Mouse (Mus musculus) embryonic facial prominence, embryonic 12.5 days (tissue): Measurements from ENCODE around the gene Cfap99. TPM values are rescaled to one million over a fixed set of nuclear protein-coding genes. Genes with fewer than 3 reads are reported as not detected.

Experiments
- ATAC-seq: fragments of 200-750 bp; cut with Nextera tagmentation; 2 replicates; pipeline ENCODE4 v1.8.0; 2017; ENCODE audit not compliant: insufficient number of reproducible peaks, insufficient read depth, low FRiP score, low TSS enrichment
- H3K27ac ChIP-seq: fragments of 300-500 bp; sonication (generic); 2 replicates; pipeline ENCODE4 v1.5.1; 2016; ENCODE audit warnings: mild to moderate bottlenecking
- H3K27me3 ChIP-seq: fragments of 300-500 bp; sonication (generic); 2 replicates; pipeline ENCODE4 v1.6.1; 2016; ENCODE audit warnings: mild to moderate bottlenecking, moderate library complexity
- H3K36me3 ChIP-seq: fragments of 300-500 bp; sonication (generic); 2 replicates; pipeline ENCODE4 v1.6.1; 2016; ENCODE audit warnings: mild to moderate bottlenecking
- H3K4me1 ChIP-seq: fragments of 300-500 bp; sonication (generic); 2 replicates; pipeline ENCODE4 v1.6.1; 2016
- H3K4me2 ChIP-seq: fragments of 300-500 bp; sonication (generic); replicated peaks from 2 replicates; pipeline ENCODE4 v1.6.1; 2016; ENCODE audit warnings: mild to moderate bottlenecking, moderate library complexity
- H3K4me3 ChIP-seq: fragments of 300-500 bp; sonication (generic); 2 replicates; pipeline ENCODE4 v1.5.1; 2016; ENCODE audit warnings: mild to moderate bottlenecking
- H3K9ac ChIP-seq: fragments of 300-500 bp; sonication (generic); 2 replicates; pipeline ENCODE4 v1.6.1; 2016; ENCODE audit warnings: mild to moderate bottlenecking, moderate library complexity
- H3K9me3 ChIP-seq: fragments of 300-500 bp; sonication (generic); 2 replicates; pipeline ENCODE4 v1.6.1; 2016; ENCODE audit warnings: mild to moderate bottlenecking, moderate library complexity
- polyA plus RNA-seq: library from polyadenylated mRNA; unstranded; fragments of >200 nt; fragmentation: Nextera tagmentation; extraction: Ambion mirVana; gene quantifications from 2 replicates; pipeline ENCODE4 v1.2.1, GENCODE M21; 2016

Cfap99 gene
- polyA plus RNA-seq, 1 experiment from 2014 or later: not detected

GRCm38 (mm10) chr5:34372141-34372540 lies 83.7 kb downstream of the Cfap99 start:
- no peak for ATAC-seq
- peak overlapping the region; percentile 25; the same call in 1 of the 2 replicates for H3K4me2 ChIP-seq
- H3K27me3 ChIP-seq: no peaks in the 10 kb centered on the region
- H3K36me3 ChIP-seq: no peaks in the 10 kb centered on the region
- no peaks in the 10 kb centered on the region for H3K9me3 ChIP-seq
- no peak overlapping the region for H3K27ac ChIP-seq
- H3K4me1 ChIP-seq: peaks cover 8% of the 10 kb centered on the region; the same call in 1 of the 2 replicates
- no peak overlapping the region for H3K4me3 ChIP-seq
- no peak overlapping the region for H3K9ac ChIP-seq

GRCm38 (mm10) chr5:34372541-34372940 lies 84.1 kb downstream of the Cfap99 start:
- peaks cover 8% of the 10 kb centered on the region; the same call in 1 of the 2 replicates for H3K4me1 ChIP-seq
- no peak overlapping the region for H3K27ac ChIP-seq
- H3K4me3 ChIP-seq: no peak overlapping the region
- H3K27me3 ChIP-seq: no peaks in the 10 kb centered on the region
- H3K36me3 ChIP-seq: no peaks in the 10 kb centered on the region
- no peak for ATAC-seq
- H3K9me3 ChIP-seq: no peaks in the 10 kb centered on the region
- no peak overlapping the region for H3K9ac ChIP-seq
- H3K4me2 ChIP-seq: no peak overlapping the region

Other genes starting within 250 kb of the Cfap99 start
- gene Poln, start 119.2 kb upstream of the Cfap99 start, polyA plus RNA-seq: 0.64 and 1.2 TPM in 2 replicates
- gene Haus3, start 119.1 kb upstream of the Cfap99 start, polyA plus RNA-seq: 39.2 and 45.1 TPM in 2 replicates
- gene Mxd4, start 100.9 kb upstream of the Cfap99 start, polyA plus RNA-seq: 39.8 and 41.8 TPM in 2 replicates
- gene Zfyve28, start 151 bp upstream of the Cfap99 start, polyA plus RNA-seq: 1.5 and 2.4 TPM in 2 replicates
- 170 and 179 TPM in 2 replicates for gene Rnf4, start 47.7 kb downstream of the Cfap99 start, polyA plus RNA-seq
- gene Fam193a, start 81.3 kb downstream of the Cfap99 start, polyA plus RNA-seq: 15.8 and 15.9 TPM in 2 replicates
- 12.0 and 12.6 TPM in 2 replicates for gene Tnip2, start 225.4 kb downstream of the Cfap99 start, polyA plus RNA-seq
- 12.9 and 20.6 TPM in 2 replicates for gene Sh3bp2, start 237.2 kb downstream of the Cfap99 start, polyA plus RNA-seq